Mouse (Mus musculus) heart, adult 2 months (tissue): ENCODE measurements around the gene Dnajb14. TPM values are rescaled to one million over a fixed set of nuclear protein-coding genes. Genes with fewer than 3 reads are reported as not detected.
"Not testable (repeated sequence)": the region's sequence is repeated elsewhere in the genome, so short reads cannot be mapped to it uniquely, and the experiment has no call there.

Source experiments
- DNase-seq, 2 experiments: peaks; one replicate each; pipeline ENCODE4 v3.0.0; 2021
- H3K27ac ChIP-seq: fragments of 200-600 bp; 2 replicates; pipeline ENCODE4 v1.8.1; 2022
- H3K27me3 ChIP-seq: fragments of 200-500 bp; 2 replicates; pipeline ENCODE4 v1.6.1; 2012; ENCODE audit warnings: mild to moderate bottlenecking, low read length, inconsistent platforms, mixed read lengths; ENCODE audit not compliant: control insufficient read depth, insufficient read depth
- H3K36me3 ChIP-seq: fragments of 200-500 bp; 2 replicates; pipeline ENCODE4 v1.6.1; 2012; ENCODE audit warnings: low read length, inconsistent platforms; ENCODE audit not compliant: control insufficient read depth, insufficient read depth
- H3K4me1 ChIP-seq: fragments of 200-500 bp; 2 replicates; pipeline ENCODE4 v1.6.1; 2011; ENCODE audit warnings: low read length; ENCODE audit not compliant: control insufficient read depth, insufficient read depth
- H3K4me3 ChIP-seq: fragments of 200-600 bp; 2 replicates; pipeline ENCODE4 v1.8.1; 2022
- H3K79me2 ChIP-seq: fragments of 200-500 bp; replicated peaks from 2 replicates; pipeline ENCODE4 v1.6.1; 2012; ENCODE audit warnings: mild to moderate bottlenecking, inconsistent platforms, low read length, moderate library complexity, mixed read lengths; ENCODE audit not compliant: control insufficient read depth, insufficient read depth
- H3K9ac ChIP-seq: fragments of 200-500 bp; 2 replicates; pipeline ENCODE4 v1.6.1; 2012; ENCODE audit warnings: low read depth, mild to moderate bottlenecking, control low read depth, inconsistent platforms, low read length, mixed read lengths
- CTCF ChIP-seq: fragments of 200-600 bp; IDR thresholded peaks from 2 replicates; pipeline ENCODE4 v1.8.1; 2022; ENCODE audit warnings: antibody characterized with exemption, mild to moderate bottlenecking, moderate library complexity
- EP300 ChIP-seq: fragments of 200-500 bp; IDR thresholded peaks from 2 replicates; pipeline ENCODE4 v1.6.1; 2011; ENCODE audit warnings: low read depth, low read length, control low read depth; ENCODE audit not compliant: insufficient read depth
- POLR2A ChIP-seq: fragments of 200-500 bp; IDR thresholded peaks from 2 replicates; pipeline ENCODE4 v1.6.1; 2011; ENCODE audit warnings: mild to moderate bottlenecking, low read depth, low read length, control low read depth; ENCODE audit not compliant: insufficient read depth
- WGBS: fragments of 180-500 bp; shearing (Covaris S2); methylation state at CpG from one replicate; pipeline ENCODE4 v1.1.7; 2018; 5-methylcytosine and 5-hydroxymethylcytosine counted together
- intact Hi-C: fragments of 180-260 bp; cut with DNase I; formaldehyde crosslinking; loops from one replicate; pipeline ENCODE4 v1.15.1; 2025
- polyA plus RNA-seq: library from polyadenylated mRNA; depleted of rRNA; stranded (reverse); fragments of >200 nt; gene quantifications from 2 replicates; pipeline ENCODE4 v1.2.3, GENCODE M21; 2012
- total RNA-seq, 2 experiments: library from RNA; stranded (reverse); gene quantifications; 2 replicates each; pipeline ENCODE4 v1.2.3; 2021

Dnajb14 gene
- total and polyA plus RNA-seq, 3 experiments, result 3.2 to 11.5 (median 10.1) TPM

DNA sequence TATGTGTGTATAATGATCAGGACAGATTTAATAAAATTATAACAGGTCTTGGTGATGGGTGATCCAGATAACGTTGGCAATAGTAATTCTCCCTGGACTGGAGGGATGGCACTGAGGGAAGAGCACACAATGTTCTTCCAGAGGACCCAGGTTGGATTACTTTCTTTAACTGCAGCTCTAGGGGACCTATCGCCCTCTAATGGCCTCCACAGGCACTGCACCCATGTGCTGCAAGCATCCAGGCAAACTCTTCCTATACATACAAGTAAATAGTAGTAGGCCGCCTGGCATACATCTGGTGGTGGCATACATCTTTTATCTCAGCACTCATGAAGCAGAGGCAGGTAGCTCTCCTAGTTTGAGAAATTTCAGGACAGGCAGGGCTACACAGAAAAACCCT lies 27.7 kb downstream of the Dnajb14 start:
- Histone ChIP-seq H3K4me3 (no peak overlapping the region), H3K9ac (no peak overlapping the region), H3K4me1 (no peaks in the 10 kb centered on the region), H3K79me2 (no peaks in the 10 kb centered on the region), H3K27me3 (no peaks in the 10 kb centered on the region), H3K27ac (no peak overlapping the region), H3K36me3 (no peaks in the 10 kb centered on the region)
- peak; percentile 55 for TF ChIP-seq CTCF
- TF ChIP-seq EP300, result no peak
- TF ChIP-seq POLR2A, result no peak
- intact Hi-C loops, result no loop called here
- 95% methylated on average over 3 of the region's 3 CpGs for WGBS
- DNase-seq, result no peak

DNA sequence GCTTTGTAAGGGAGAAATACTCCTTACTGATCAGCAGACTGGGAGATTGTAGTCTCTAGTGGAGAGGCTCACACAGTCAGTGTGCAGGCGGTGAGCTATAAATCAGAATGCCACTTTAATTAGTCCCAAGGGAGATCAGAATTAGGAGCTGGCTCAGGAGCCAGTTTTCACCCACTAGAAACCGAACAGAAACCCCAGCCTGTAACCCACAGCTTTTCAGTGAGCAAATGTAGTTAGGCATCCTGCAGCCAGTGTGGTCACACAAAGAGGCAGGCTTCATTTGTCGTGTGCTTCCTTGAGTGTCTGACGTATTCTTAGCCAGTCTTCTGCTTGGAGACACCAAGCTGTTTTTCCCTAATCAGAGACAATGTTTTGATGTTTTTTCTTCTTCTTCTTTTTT lies 28.9 kb downstream of the Dnajb14 start:
- Histone ChIP-seq H3K36me3 (no peaks in the 10 kb centered on the region), H3K79me2 (no peaks in the 10 kb centered on the region), H3K9ac (no peak overlapping the region), H3K4me1 (no peaks in the 10 kb centered on the region), H3K4me3 (no peak overlapping the region), H3K27me3 (no peaks in the 10 kb centered on the region), H3K27ac (no peak overlapping the region)
- WGBS, result 82% methylated on average over 4 of the region's 4 CpGs
- TF ChIP-seq CTCF (no peak), EP300 (no peak), POLR2A (no peak)
- intact Hi-C loops, result no loop called here
- DNase-seq, result no peak

DNA sequence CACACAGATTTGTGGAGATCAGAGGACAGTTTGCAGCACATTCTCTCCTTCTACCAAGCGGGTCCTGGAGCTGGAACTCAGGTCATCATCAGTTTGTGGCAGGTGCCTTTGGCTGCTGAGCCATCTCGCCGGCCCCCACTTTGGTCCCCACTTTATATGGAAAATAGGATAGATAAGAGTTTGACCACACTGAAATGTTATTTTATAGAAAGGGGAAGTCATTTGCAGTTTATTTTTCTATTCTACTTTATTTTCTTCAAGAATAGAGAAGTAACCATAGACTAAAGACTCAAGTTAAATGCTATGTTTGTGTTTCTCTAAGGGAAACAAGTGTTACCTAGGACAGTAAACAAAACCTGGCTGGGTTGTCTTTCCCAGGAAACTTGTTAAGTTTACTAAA lies 29.4 kb downstream of the Dnajb14 start:
- no peak for DNase-seq
- no peaks in the 10 kb centered on the region for H3K79me2 ChIP-seq
- 91% methylated on average over 3 of the region's 3 CpGs for WGBS
- H3K36me3 ChIP-seq, result no peaks in the 10 kb centered on the region
- no peak overlapping the region for H3K9ac ChIP-seq
- no peaks in the 10 kb centered on the region for H3K27me3 ChIP-seq
- intact Hi-C loops, result no loop called here
- no peak overlapping the region for H3K27ac ChIP-seq
- TF ChIP-seq CTCF (no peak), EP300 (no peak), POLR2A (no peak)
- no peaks in the 10 kb centered on the region for H3K4me1 ChIP-seq
- H3K4me3 ChIP-seq, result no peak overlapping the region

DNA sequence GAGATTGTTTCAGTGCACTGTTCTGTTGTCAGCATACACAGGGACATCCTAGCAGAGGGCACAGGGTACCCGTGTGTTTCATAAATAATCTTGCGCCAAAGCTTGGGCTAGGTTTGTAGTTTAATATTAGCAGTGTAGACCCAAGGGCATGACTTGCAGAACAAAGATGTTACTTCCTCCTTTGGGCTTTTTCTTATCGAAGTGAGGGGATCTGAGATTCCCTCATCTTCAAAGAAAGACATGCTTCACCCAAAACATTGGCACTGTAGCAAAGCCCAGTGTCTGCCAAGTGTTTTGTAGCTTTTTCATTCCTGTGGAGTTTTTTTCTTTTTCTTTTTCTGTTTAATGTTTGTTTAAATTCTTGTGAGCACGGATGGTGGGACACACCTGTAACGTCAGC lies 30.2 kb downstream of the Dnajb14 start:
- TF ChIP-seq POLR2A (no peak), EP300 (no peak), CTCF (no peak)
- Histone ChIP-seq H3K36me3 (no peaks in the 10 kb centered on the region), H3K9ac (no peak overlapping the region), H3K4me1 (no peaks in the 10 kb centered on the region), H3K4me3 (no peak overlapping the region), H3K27me3 (no peaks in the 10 kb centered on the region), H3K27ac (no peak overlapping the region), H3K79me2 (no peaks in the 10 kb centered on the region)
- 84% methylated on average over 5 of the region's 5 CpGs for WGBS
- intact Hi-C loops, result no loop called here
- no peak for DNase-seq

DNA sequence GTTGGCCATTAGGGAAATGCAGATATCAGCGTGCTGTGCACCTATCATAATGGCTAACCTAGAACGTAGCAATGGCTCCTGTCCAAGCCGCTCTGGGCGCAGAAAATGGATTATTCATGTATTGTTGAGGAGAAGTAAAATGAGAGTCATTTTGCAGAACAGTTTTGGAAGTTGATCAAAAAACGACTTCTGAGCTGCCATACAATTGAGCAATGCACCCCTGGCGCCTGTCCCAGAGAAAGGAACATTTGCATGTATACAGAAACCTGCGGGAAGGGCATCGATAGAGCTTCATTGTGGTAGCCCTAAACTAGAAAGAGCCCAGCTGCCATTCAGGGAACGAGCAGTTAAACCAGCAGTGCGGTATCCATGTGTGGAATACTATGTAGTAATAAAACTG lies 32.7 kb downstream of the Dnajb14 start:
- intact Hi-C loops, result no loop called here
- Histone ChIP-seq H3K4me3 (no peak overlapping the region), H3K4me1 (no peaks in the 10 kb centered on the region), H3K27ac (no peak overlapping the region), H3K36me3 (no peaks in the 10 kb centered on the region), H3K27me3 (no peaks in the 10 kb centered on the region), H3K79me2 (no peaks in the 10 kb centered on the region), H3K9ac (no peak overlapping the region)
- DNase-seq, result no peak
- 85% methylated on average over 10 of the region's 10 CpGs for WGBS
- TF ChIP-seq CTCF, result no peak
- TF ChIP-seq EP300, result no peak
- TF ChIP-seq POLR2A, result no peak

DNA sequence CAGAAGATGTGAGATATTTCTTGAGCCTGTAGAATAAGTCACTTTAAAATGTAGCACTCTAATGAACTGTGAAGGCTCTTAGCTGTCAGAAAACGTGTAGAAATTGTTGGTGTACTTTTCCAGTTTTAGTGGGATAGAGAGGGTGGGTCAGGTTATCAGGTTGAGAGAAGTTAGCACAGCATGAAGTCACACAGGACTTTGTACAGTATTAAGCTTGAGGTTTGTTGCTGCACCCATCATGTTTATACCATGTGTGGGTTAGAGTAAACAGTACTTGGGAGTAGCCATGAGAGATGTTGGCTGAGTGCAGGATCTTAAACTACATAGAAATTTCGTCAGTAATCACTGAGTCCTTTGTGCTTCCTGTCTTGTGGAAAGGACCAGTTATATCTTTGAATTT lies 45.6 kb downstream of the Dnajb14 start:
- TF ChIP-seq EP300, result no peak
- no peak for TF ChIP-seq POLR2A
- no peak for TF ChIP-seq CTCF
- Histone ChIP-seq H3K9ac (no peak overlapping the region), H3K79me2 (no peaks in the 10 kb centered on the region), H3K27ac (no peak overlapping the region), H3K36me3 (no peaks in the 10 kb centered on the region), H3K4me1 (peaks cover 1% of the 10 kb centered on the region), H3K27me3 (no peaks in the 10 kb centered on the region), H3K4me3 (no peak overlapping the region)
- intact Hi-C loops, result no loop called here
- no peak for DNase-seq
- 63% methylated on average over 2 of the region's 2 CpGs for WGBS

DNA sequence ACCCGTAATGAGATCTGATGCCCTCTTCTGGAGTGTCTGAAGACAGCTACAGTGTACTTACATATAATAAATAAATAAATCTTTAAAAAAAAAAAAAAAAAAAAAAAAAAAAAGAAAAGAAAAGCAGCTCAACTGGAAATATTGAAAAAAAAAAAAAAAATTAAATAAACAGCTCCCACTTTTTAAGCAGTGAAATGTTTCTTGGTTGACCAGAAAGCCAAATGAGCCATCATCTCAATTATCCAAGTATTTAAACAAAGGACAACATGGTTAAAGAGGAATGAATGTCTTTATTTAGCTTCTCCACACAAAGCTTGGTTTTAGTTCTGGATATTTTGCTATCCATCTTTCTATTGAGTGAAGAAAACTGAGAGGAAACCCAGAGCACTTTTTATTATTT lies 47.1 kb downstream of the Dnajb14 start:
- H3K27me3 ChIP-seq, H3K9ac ChIP-seq, H3K27ac ChIP-seq, intact Hi-C loops, H3K79me2 ChIP-seq, H3K36me3 ChIP-seq, H3K4me3 ChIP-seq, DNase-seq, H3K4me1 ChIP-seq: not testable (repeated sequence)
- WGBS, result 80% methylated on average over 1 of the region's 1 CpGs
